Mouse (Mus musculus): ENCODE results near the gene CN725425. TPM values are rescaled to one million over a fixed set of nuclear protein-coding genes. Genes with fewer than 3 reads are reported as not detected.

The CN725425 gene
- polyA plus RNA-seq, 1 experiment from 2014 or later: 0.07 TPM

DNA sequence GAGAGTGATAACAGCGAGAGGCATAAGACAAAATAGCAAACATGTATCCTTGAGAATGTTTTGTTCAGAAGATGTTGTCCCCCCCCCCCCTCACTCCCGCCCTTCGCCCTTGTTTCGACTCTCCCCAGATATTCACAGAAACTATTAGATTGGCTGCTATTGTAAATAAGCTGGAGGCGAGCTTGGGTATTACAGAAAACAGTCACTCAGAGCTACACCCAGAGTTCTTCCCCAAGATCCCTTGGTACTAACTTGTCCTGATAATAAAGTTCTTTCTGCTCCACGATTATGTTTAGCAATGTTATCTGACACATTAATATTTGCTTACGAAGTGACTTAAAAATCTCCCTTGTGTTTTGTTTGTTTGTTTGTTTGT lies 7.1 kb upstream of the CN725425 start:
- H3K9me3 ChIP-seq (ENCODE audit: low read length): no peaks in the 10 kb centered on the region
- DNase-seq (no peak), ATAC-seq (peak; percentile 62)
- H3K36me3 ChIP-seq (replicated peaks; ENCODE audit: insufficient read depth, low read length): peaks cover 5% of the 10 kb centered on the region; the same call in 1 of the 2 replicates
- no peaks in the 10 kb centered on the region for H3K27me3 ChIP-seq (ENCODE audit: insufficient read depth, low read length)
- peaks cover 10% of the 10 kb centered on the region for H3K4me1 ChIP-seq (ENCODE audit: insufficient read depth)
- TF ChIP-seq EP300 (IDR thresholded peaks at IDR 0.05; ENCODE audit: low read depth) (no peak), CTCF (IDR thresholded peaks at IDR 0.05; ENCODE audit: low read depth) (no peak)
- H3K9ac ChIP-seq (replicated peaks): peak overlapping the region; percentile 67
- peak overlapping the region; percentile 76 for H3K4me2 ChIP-seq (ENCODE audit: low read depth, low read length)
- H3K27ac ChIP-seq (ENCODE audit: low read depth): peak overlapping the region; percentile 93
- H3K4me3 ChIP-seq (ENCODE audit: low read depth, low read length): peak overlapping the region; percentile 60
- WGBS (ENCODE audit: insufficient replicate concordance): 10% methylated on average over 7 of the region's 7 CpGs

DNA sequence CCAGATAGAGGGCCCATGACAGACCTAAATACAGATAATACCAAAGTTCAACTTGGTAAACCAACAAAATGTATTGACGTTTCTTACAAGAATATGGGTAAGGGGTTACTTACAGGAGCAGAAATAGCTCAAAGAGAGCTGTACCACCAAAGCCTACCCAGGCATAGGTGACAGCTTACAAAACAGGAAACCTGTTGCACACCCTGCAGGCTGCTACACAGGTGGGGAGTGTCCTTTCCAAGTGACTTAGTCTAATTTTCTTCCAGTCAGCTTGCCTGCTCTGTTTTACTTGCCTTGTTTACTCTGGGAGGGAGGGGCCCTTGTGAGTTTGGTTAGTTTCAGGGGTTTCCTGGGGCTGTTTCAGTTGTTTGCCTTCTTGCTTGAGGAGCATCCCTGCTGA lies 1.5 kb downstream of the CN725425 start:
- 56% methylated on average over 1 of the region's 1 CpGs for WGBS (ENCODE audit: insufficient replicate concordance)

DNA sequence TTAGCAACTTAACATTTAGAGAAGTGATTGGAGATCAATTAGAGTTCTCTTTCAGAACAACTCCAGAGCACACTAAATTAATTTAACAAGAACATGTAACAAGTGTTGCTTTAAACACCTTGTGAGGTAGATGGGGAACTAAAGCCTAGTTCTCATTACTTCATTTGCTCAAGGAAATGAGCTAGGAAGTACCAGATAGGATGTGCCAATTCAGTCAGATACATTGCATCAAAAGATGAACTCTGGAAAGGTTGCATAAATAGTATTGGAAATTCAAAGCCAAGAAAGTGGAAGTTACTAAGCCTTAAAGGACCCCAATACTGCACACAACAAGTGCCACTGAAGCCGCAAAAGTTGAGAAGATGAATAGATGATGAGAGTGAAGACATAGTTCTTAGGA lies 3.2 kb downstream of the CN725425 start:
- Histone ChIP-seq H3K36me3 (replicated peaks; ENCODE audit: insufficient read depth, low read length) (no peaks in the 10 kb centered on the region), H3K4me3 (ENCODE audit: low read depth, low read length) (no peak overlapping the region), H3K9ac (replicated peaks) (no peak overlapping the region), H3K9me3 (ENCODE audit: low read length) (no peaks in the 10 kb centered on the region), H3K4me2 (ENCODE audit: low read depth, low read length) (no peak overlapping the region), H3K27ac (ENCODE audit: low read depth) (no peak overlapping the region), H3K27me3 (ENCODE audit: insufficient read depth, low read length) (no peaks in the 10 kb centered on the region), H3K4me1 (ENCODE audit: insufficient read depth) (peaks cover 14% of the 10 kb centered on the region)
- WGBS (ENCODE audit: insufficient replicate concordance): 85% methylated on average over 1 of the region's 1 CpGs
- ATAC-seq: no peak
- DNase-seq: no peak
- TF ChIP-seq EP300 (IDR thresholded peaks at IDR 0.05; ENCODE audit: low read depth) (no peak), CTCF (IDR thresholded peaks at IDR 0.05; ENCODE audit: low read depth) (no peak)

More for the DNA sequence above, 1.5 kb downstream of the CN725425 start:
- Histone ChIP-seq H3K9ac (replicated peaks) (no peak overlapping the region), H3K4me2 (ENCODE audit: low read depth, low read length) (no peak overlapping the region), H3K27ac (ENCODE audit: low read depth) (peak overlapping the region; percentile 62), H3K9me3 (ENCODE audit: low read length) (no peaks in the 10 kb centered on the region), H3K4me1 (ENCODE audit: insufficient read depth) (peaks cover 14% of the 10 kb centered on the region), H3K36me3 (replicated peaks; ENCODE audit: insufficient read depth, low read length) (no peaks in the 10 kb centered on the region), H3K27me3 (ENCODE audit: insufficient read depth, low read length) (no peaks in the 10 kb centered on the region), H3K4me3 (ENCODE audit: low read depth, low read length) (no peak overlapping the region)
- ATAC-seq: peak; percentile 59
- TF ChIP-seq CTCF (IDR thresholded peaks at IDR 0.05; ENCODE audit: low read depth) (no peak), EP300 (IDR thresholded peaks at IDR 0.05; ENCODE audit: low read depth) (no peak)
- DNase-seq: no peak

DNA sequence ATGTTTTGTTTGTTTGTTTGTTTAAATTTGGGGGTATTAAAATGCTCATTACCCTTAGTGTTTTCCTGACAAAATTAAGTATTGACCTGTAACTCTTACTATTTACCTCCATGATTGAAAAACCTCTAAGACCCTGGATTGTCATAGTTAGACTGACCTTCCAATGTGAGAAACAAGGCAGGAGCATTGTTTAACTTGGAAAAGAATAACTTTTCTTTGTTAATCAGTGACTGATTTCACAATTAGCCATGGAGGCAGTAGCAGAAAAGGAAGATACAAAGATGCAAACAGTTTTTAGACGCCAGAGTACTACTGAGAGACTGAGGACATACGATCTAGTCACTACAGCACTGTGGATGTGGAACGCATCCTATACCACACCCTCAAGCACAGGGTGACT lies 4.2 kb downstream of the CN725425 start:
- no peak overlapping the region for H3K4me2 ChIP-seq (ENCODE audit: low read depth, low read length)
- H3K9me3 ChIP-seq (ENCODE audit: low read length): no peaks in the 10 kb centered on the region
- 0 out of 2 replicates have a peak overlapping the region, but pooled peaks have one; percentile 7 for H3K27ac ChIP-seq (ENCODE audit: low read depth)
- peak; percentile 43; the same call in 1 of the 2 replicates for TF ChIP-seq EP300 (IDR thresholded peaks at IDR 0.05; ENCODE audit: low read depth)
- no peak for TF ChIP-seq CTCF (IDR thresholded peaks at IDR 0.05; ENCODE audit: low read depth)
- no peaks in the 10 kb centered on the region for H3K36me3 ChIP-seq (replicated peaks; ENCODE audit: insufficient read depth, low read length)
- no peak for DNase-seq
- peak; percentile 60 for ATAC-seq
- no peak overlapping the region for H3K9ac ChIP-seq (replicated peaks)
- 65% methylated on average over 3 of the region's 3 CpGs for WGBS (ENCODE audit: insufficient replicate concordance)
- no peak overlapping the region for H3K4me3 ChIP-seq (ENCODE audit: low read depth, low read length)
- peaks cover 14% of the 10 kb centered on the region for H3K4me1 ChIP-seq (ENCODE audit: insufficient read depth)
- no peaks in the 10 kb centered on the region for H3K27me3 ChIP-seq (ENCODE audit: insufficient read depth, low read length)

DNA sequence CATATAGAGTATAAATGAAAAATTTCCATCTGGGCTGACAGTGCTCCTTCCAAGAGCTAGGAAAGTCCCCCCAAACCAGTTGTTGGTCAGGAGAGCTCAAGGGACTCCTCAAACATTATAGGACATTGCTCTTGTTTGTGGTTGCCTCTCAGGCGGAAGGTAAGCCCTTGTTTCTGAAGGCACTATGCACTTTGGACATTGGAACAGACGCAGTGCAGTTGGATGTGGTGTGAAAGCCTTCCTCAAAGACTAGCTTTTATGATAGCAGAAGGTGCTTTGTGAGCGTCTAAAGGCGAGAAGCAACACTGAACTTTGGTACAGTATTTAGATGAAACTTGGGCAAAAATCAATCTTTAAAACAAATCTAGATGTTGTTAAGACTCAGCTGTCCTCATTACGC lies 7.2 kb downstream of the CN725425 start:
- H3K4me2 ChIP-seq (ENCODE audit: low read depth, low read length): peak overlapping the region; percentile 24; the same call in 1 of the 2 replicates
- TF ChIP-seq EP300 (IDR thresholded peaks at IDR 0.05; ENCODE audit: low read depth) (no peak), CTCF (IDR thresholded peaks at IDR 0.05; ENCODE audit: low read depth) (no peak)
- DNase-seq (no peak), ATAC-seq (no peak)
- 62% methylated on average over 5 of the region's 5 CpGs for WGBS (ENCODE audit: insufficient replicate concordance)
- no peak overlapping the region for H3K4me3 ChIP-seq (ENCODE audit: low read depth, low read length)
- H3K4me1 ChIP-seq (ENCODE audit: insufficient read depth): peaks cover 9% of the 10 kb centered on the region; the same call in 1 of the 2 replicates
- no peaks in the 10 kb centered on the region for H3K9me3 ChIP-seq (ENCODE audit: low read length)
- no peaks in the 10 kb centered on the region for H3K36me3 ChIP-seq (replicated peaks; ENCODE audit: insufficient read depth, low read length)
- no peak overlapping the region for H3K9ac ChIP-seq (replicated peaks)
- H3K27me3 ChIP-seq (ENCODE audit: insufficient read depth, low read length): no peaks in the 10 kb centered on the region
- peak overlapping the region; percentile 34; the same call in 1 of the 2 replicates for H3K27ac ChIP-seq (ENCODE audit: low read depth)

DNA sequence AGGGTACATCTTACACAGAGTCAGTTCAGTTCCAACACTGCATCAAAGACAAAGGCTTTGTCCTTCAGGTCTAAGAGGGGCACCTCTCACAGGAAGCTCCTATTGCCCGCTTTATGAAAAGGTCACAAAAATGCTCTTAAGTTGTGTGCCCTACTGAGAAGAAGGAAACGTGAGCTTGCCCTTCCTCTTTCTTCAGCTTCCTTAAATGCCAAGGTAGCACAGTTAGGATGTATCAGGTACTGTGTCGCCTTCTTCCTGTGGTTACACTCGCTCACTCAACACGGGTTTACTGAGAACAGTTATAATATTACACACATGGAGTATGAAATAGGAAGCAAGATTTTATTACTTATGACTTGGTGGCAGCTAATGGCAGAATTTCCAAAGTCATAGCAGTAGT lies 38.0 kb downstream of the CN725425 start:
- H3K27me3 ChIP-seq (ENCODE audit: insufficient read depth, low read length): no peaks in the 10 kb centered on the region
- DNase-seq: no peak
- H3K9ac ChIP-seq (replicated peaks): no peak overlapping the region
- TF ChIP-seq CTCF (IDR thresholded peaks at IDR 0.05; ENCODE audit: low read depth) (no peak), EP300 (IDR thresholded peaks at IDR 0.05; ENCODE audit: low read depth) (no peak)
- no peaks in the 10 kb centered on the region for H3K9me3 ChIP-seq (ENCODE audit: low read length)
- H3K27ac ChIP-seq (ENCODE audit: low read depth): no peak overlapping the region
- H3K36me3 ChIP-seq (replicated peaks; ENCODE audit: insufficient read depth, low read length): no peaks in the 10 kb centered on the region
- ATAC-seq: no peak
- H3K4me3 ChIP-seq (ENCODE audit: low read depth, low read length): no peak overlapping the region
- 0 out of 2 replicates have a peak, but pooled peaks cover 4% of the 10 kb centered on the region for H3K4me1 ChIP-seq (ENCODE audit: insufficient read depth)
- H3K4me2 ChIP-seq (ENCODE audit: low read depth, low read length): no peak overlapping the region
- 48% methylated on average over 5 of the region's 5 CpGs for WGBS (ENCODE audit: insufficient replicate concordance)

Data from liver, postnatal 0 days (tissue).